Mouse (Mus musculus): Measurements from ENCODE around the gene Pank1.

GRCm38 (mm10) chr19:34782491-34782890 is 96.8 kb downstream of the Pank1 start:
- TF ChIP-seq CTCF (IDR thresholded peaks at IDR 0.05; ENCODE audit: low read depth, low read length) (no peak), POLR2A (IDR thresholded peaks at IDR 0.05; ENCODE audit: borderline replicate concordance, low read depth, low read length) (no peak)
